Mouse (Mus musculus): ENCODE measurements at regions not wholly inside any gene's neighbourhood (a gene's known extent, or its start where the extent isn't known, plus 50 kb on each side); places are given as distances from the start of the nearest gene placed in this dataset.

GRCm38 (mm10) chr12:22951956-22952355, 828.1 kb downstream of the Gm10330 start:
- DNase-seq (ENCODE audit: low spot score), result peak; percentile 41

GRCm38 (mm10) chr12:22906156-22906555, 873.9 kb downstream of the Gm10330 start:
- DNase-seq (ENCODE audit: low spot score), result peak; percentile 41

Measured in testis, postnatal 10 days (tissue).